Mouse (Mus musculus) stomach, postnatal 0 days (tissue): ENCODE data around the gene Auts2. TPM values are rescaled to one million over a fixed set of nuclear protein-coding genes. Genes with fewer than 3 reads are reported as not detected.
A peak's percentile ranks its signal among the peaks of the same experiment; 100 is the strongest.

Source experiments
- ATAC-seq: fragments of 200-750 bp; cut with Nextera tagmentation; 2 replicates; pipeline ENCODE4 v1.8.0; 2017; ENCODE audit not compliant: low FRiP score, low TSS enrichment
- DNase-seq: peaks from one replicate; pipeline ENCODE4 v3.0.0-alpha.2; 2016; ENCODE audit warnings: low spot score
- H3K27ac ChIP-seq: fragments of 300-500 bp; sonication (generic); replicated peaks from 2 replicates; pipeline ENCODE4 v1.5.1; 2014; ENCODE audit warnings: mild to moderate bottlenecking, control low read depth
- H3K27me3 ChIP-seq: fragments of 300-500 bp; sonication (generic); 2 replicates; pipeline ENCODE4 v1.6.1; 2014; ENCODE audit warnings: low read length; ENCODE audit not compliant: control insufficient read depth, insufficient read depth
- H3K36me3 ChIP-seq: fragments of 300-500 bp; sonication (generic); 2 replicates; pipeline ENCODE4 v1.6.1; 2014; ENCODE audit warnings: low read length, mixed read lengths; ENCODE audit not compliant: control insufficient read depth, insufficient read depth
- H3K4me1 ChIP-seq: fragments of 300-500 bp; sonication (generic); replicated peaks from 2 replicates; pipeline ENCODE4 v1.6.1; 2014; ENCODE audit warnings: antibody characterized with exemption; ENCODE audit not compliant: control insufficient read depth, insufficient read depth
- H3K4me2 ChIP-seq: fragments of 300-500 bp; sonication (generic); replicated peaks from 2 replicates; pipeline ENCODE4 v1.6.1; 2014; ENCODE audit warnings: low read depth, mild to moderate bottlenecking, control low read depth, moderate library complexity
- H3K4me3 ChIP-seq: fragments of 300-500 bp; sonication (generic); 2 replicates; pipeline ENCODE4 v1.5.1; 2014; ENCODE audit warnings: low read depth, low read length, control low read depth
- H3K9ac ChIP-seq: fragments of 300-500 bp; sonication (generic); 2 replicates; pipeline ENCODE4 v1.6.1; 2014; ENCODE audit warnings: mild to moderate bottlenecking, low read length, control low read depth, mixed read lengths
- H3K9me3 ChIP-seq: fragments of 300-500 bp; sonication (generic); 2 replicates; pipeline ENCODE4 v1.6.1; 2016; ENCODE audit warnings: low read length; ENCODE audit not compliant: control insufficient read depth
- CTCF ChIP-seq: IDR thresholded peaks from 2 replicates; pipeline ENCODE4 v1.5.1; 2016; ENCODE audit warnings: antibody characterized with exemption, low read depth, mild to moderate bottlenecking, moderate library complexity
- EP300 ChIP-seq: optimal IDR thresholded peaks from 2 replicates; pipeline ENCODE3; 2016; ENCODE audit warnings: antibody characterized with exemption
- WGBS: fragments of 180-500 bp; shearing (Covaris S2); extraction: QIAGEN DNeasy Blood & Tissue Kit; methylation state at CpG from one replicate; pipeline ENCODE4 v1.1.7; 2014; 5-methylcytosine and 5-hydroxymethylcytosine counted together
- polyA plus RNA-seq: library from polyadenylated mRNA; unstranded; fragments of >200 nt; fragmentation: Nextera tagmentation; extraction: Ambion mirVana; gene quantifications from 2 replicates; pipeline ENCODE4 v1.2.1, GENCODE M21; 2015

Gene Auts2
- polyA plus RNA-seq, 1 experiment from 2014 or later, result 7.3 TPM

DNA sequence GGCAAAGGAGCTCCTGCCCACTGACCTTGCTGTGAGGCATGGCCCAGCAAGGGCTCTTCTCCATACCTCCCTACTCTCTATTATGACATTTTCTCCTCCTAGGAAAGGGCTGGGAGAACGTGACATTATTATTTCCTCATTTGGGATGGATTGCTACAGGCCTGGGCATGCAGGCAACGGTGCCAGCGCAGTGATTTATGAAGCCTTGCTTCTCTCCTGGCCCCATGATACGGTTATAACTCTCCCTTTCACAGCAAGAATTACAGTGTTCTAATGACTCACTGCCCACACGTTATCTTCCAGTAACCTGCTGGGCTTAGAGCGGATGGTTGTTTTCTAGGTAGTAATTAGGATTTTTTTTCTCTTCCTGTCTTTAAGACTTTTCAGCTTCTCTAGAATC is 977.1 kb downstream of the Auts2 start:
- no peak overlapping the region for H3K27ac ChIP-seq
- H3K36me3 ChIP-seq, result no peaks in the 10 kb centered on the region
- no peak overlapping the region for H3K9ac ChIP-seq
- no peak overlapping the region for H3K4me2 ChIP-seq
- H3K4me1 ChIP-seq, result no peaks in the 10 kb centered on the region
- no peak for TF ChIP-seq CTCF
- no peak for TF ChIP-seq EP300
- DNase-seq (peak; percentile 34), ATAC-seq (0 out of 2 replicates have a peak, but pooled peaks have one; percentile 54)
- H3K4me3 ChIP-seq, result no peak overlapping the region
- H3K27me3 ChIP-seq, result no peaks in the 10 kb centered on the region
- 53% methylated on average over 6 of the region's 6 CpGs for WGBS
- H3K9me3 ChIP-seq, result no peaks in the 10 kb centered on the region

DNA sequence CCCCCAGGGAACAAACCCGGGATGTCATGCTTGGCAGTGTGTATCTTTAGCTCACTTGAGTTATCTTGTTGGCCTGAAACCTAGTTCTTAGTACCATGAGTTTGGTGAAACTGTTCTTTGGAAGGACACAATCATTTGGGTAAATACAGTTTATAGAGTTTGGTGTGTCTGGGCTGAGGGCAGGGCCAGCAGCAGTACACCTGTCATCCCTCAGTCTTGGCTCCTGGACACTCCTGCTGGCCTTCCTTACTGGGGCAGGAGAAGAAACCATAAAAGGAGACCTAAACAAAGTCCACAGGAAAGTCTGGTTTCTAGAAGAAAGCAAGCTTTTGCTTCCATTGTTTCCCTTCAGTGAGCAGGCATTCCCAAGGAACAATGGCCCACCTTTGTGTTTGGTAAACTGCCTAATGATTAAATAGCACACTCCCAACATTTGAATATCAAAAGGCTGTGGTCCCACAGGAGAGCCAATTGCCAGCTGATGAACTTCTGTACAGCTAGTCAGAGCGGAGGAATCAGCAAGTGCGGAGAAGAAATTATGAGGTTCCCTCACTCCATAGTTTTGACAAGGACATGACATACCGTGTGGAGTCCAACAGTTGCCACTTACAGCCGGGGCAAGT is 979.4 kb downstream of the Auts2 start:
- H3K4me2 ChIP-seq, result no peak overlapping the region
- H3K27me3 ChIP-seq, result no peaks in the 10 kb centered on the region
- DNase-seq (peak; percentile 25), ATAC-seq (peak; percentile 75; the same call in 1 of the 2 replicates)
- no peak overlapping the region for H3K4me3 ChIP-seq
- no peaks in the 10 kb centered on the region for H3K36me3 ChIP-seq
- H3K4me1 ChIP-seq, result no peaks in the 10 kb centered on the region
- WGBS, result 88% methylated on average over 5 of the region's 5 CpGs
- TF ChIP-seq EP300, result no peak
- H3K9me3 ChIP-seq, result no peaks in the 10 kb centered on the region
- H3K27ac ChIP-seq, result no peak overlapping the region
- H3K9ac ChIP-seq, result no peak overlapping the region

DNA sequence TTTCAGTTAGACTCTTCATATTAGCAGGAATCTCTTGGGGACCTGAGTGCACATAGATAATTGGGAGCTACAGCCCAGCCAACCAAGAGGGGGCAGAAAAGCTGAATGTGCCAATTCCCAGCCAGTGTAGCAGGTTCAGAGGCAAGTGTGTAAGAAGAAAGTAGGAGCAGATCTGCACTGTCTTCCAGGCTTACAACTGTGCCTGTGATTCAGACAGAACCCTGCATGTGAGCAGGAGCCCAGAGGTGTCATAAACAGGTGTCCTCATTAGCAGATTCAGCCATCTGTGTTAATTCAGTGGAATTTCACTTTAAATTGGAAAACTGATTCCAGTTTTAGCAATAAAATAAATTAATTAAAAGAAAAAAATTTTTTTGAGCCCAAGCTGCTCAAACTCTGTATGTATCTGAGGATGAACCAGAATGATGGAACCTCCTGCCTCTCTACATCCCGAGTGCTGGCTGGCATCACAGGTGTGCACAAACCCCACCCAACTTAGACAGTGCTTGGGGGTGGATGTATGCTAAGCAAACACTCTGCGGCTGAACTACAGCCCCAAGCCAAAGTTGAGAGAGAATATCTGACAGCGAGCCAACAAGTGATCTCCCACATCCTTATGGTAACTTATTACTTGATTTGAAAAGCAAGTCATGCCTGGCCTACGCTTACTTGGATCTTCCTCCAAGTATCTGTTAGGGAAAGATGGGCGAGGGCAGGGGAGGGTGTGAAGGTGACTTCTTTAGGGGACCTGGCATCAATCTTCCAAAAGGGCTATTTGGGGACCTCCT is 982.2 kb downstream of the Auts2 start:
- ATAC-seq, result no peak
- Histone ChIP-seq H3K4me1 (no peaks in the 10 kb centered on the region), H3K36me3 (no peaks in the 10 kb centered on the region), H3K27ac (no peak overlapping the region), H3K9ac (no peak overlapping the region), H3K4me3 (no peak overlapping the region), H3K27me3 (no peaks in the 10 kb centered on the region), H3K4me2 (no peak overlapping the region), H3K9me3 (no peaks in the 10 kb centered on the region)
- WGBS, result 65% methylated on average over 5 of the region's 5 CpGs
- DNase-seq, result no peak
- no peak for TF ChIP-seq CTCF
- no peak for TF ChIP-seq EP300

DNA sequence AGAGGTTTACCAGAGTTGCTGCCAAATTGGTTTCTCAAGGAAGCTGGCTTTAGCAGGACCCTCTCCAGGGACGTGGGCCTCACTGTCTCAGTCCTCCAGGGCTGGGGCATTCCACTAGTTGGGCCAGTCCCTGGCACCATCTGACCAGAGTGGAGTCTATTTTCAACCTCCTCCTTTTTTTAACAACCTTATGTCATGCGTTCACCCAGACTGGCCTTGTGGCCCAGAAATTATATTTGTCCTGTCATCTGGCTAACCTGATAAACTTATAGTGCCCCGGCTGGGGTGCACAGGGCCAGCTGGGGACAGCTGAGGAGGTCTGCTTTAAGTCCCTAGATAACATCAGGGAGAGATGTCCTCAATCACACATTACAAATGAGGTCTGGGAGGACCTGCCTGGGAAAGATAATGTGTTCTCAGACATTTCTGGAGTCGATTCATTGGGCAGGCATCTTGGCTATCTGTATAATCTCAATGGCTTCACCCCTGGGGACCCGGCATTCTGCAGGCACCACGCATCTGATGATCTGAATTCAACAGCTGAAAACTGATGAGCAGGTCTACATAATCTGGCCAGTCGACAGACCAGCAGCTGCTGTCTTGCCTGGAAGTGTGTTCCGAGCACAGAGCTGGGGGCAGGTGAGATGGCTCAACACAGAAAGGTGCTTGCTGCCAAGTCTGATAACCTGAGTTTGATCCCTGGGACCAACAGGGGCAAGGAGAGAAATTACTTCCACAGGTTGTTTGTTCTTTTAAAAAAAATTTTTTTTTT is 984.6 kb downstream of the Auts2 start:
- no peak overlapping the region for H3K9ac ChIP-seq
- no peaks in the 10 kb centered on the region for H3K4me1 ChIP-seq
- no peak overlapping the region for H3K27ac ChIP-seq
- H3K27me3 ChIP-seq, result no peaks in the 10 kb centered on the region
- 53% methylated on average over 8 of the region's 8 CpGs for WGBS
- H3K9me3 ChIP-seq, result no peaks in the 10 kb centered on the region
- no peak for DNase-seq
- ATAC-seq, result no peak
- TF ChIP-seq CTCF (no peak), EP300 (no peak)
- H3K4me3 ChIP-seq, result no peak overlapping the region
- H3K36me3 ChIP-seq, result no peaks in the 10 kb centered on the region
- no peak overlapping the region for H3K4me2 ChIP-seq

DNA sequence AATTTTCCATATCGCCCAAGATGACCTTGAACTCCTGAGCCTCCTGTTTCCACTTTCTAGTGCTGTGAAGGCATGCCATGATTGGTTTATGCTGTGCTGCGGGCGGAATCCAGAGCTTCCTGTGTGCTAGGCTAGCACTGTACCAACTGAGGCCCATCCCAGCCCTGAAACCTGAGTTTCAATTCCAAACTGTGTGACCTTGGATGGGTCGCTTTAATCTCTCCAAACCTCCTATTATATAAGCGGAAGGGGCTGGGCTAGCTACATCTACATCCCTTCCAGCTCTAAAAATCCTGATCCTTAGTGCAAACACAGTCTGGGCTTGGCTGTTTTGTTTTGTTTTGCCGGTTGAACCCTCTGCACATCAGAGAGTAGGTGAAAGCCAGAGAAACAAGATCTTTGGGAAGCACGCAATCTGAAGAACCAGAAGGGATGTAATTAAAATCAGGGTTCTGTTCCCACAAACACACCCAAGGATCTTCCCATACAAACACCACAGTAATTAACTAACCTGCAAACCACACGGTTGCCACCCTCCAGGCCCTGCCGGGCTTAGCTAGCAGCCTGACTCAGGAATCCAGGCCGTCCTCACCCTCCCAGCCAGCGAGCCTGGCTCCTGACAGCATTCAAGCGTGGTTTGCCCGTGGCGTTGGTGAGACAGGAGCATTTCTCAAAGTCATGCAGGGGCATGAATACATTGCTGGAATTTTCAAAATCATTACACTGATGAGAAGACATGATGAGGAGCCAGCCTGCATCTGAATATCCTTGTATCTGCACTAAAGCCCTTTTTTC is 985.4 kb downstream of the Auts2 start:
- DNase-seq, result no peak
- H3K27me3 ChIP-seq, result no peaks in the 10 kb centered on the region
- no peak for TF ChIP-seq EP300
- no peak for TF ChIP-seq CTCF
- no peaks in the 10 kb centered on the region for H3K36me3 ChIP-seq
- H3K4me2 ChIP-seq, result no peak overlapping the region
- no peak for ATAC-seq
- H3K4me1 ChIP-seq, result no peaks in the 10 kb centered on the region
- WGBS, result 71% methylated on average over 14 of the region's 14 CpGs
- H3K9ac ChIP-seq, result no peak overlapping the region
- no peak overlapping the region for H3K4me3 ChIP-seq
- no peak overlapping the region for H3K27ac ChIP-seq
- H3K9me3 ChIP-seq, result no peaks in the 10 kb centered on the region
